Mouse (Mus musculus) lung, postnatal 25 days (tissue): ENCODE measurements around the gene Phf7.

Experiments
- DNase-seq: peaks from one replicate; pipeline ENCODE4 v3.0.0; 2022; ENCODE audit warnings: low spot score

Phf7 gene

DNA sequence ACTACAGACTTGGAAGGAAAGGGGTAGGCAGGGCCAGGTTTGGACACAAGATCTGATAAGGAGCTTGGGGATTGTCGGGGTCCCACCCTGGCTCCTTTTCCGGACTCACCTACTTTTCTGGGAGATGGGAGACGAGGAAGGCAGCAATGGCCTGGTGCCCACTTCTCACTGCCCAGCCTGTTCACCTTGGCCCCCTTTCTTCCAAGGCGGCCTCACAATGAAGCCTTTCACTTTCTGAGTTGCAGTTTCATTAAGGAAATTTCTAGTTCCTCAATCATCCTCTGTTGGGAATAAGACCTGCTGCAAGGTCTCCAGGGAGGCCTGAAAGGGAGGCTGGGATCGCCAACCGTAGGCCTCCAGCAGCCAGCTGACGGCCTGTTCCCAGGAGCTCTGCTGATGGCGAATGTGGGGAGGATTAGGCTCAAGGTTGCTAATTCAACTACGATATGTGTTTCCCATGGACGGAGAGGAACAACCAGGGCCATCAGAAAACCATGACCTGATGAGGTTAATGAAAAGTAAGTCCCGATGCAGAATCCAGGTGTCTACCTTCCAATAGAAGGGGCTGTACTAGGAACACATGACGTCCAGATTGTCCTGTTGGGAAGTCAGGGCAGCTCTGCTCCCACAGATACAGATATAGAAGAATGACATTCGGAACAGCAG lies 18.6 kb downstream of the Phf7 start:
- DNase-seq = no peak

DNA sequence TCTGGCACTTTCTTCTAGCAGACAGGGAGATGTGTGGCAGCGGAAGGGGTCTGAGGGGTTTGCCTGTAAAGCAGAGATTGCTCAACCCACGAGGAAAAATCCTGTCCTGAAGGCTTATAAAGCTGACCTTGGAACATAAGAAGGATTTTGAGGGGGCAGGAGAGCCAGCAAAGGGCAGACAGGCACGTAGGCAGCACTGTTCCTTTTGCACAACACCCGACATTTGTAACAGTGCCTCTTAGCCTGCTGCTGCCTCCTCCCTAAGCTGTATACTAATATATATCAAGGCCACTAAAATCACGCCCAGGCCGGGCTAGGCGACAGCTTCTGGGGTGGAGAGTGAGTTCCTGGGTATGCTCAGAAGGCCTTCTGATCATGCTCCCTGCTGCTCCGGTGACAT lies 20.7 kb downstream of the Phf7 start:
- no peak for DNase-seq

DNA sequence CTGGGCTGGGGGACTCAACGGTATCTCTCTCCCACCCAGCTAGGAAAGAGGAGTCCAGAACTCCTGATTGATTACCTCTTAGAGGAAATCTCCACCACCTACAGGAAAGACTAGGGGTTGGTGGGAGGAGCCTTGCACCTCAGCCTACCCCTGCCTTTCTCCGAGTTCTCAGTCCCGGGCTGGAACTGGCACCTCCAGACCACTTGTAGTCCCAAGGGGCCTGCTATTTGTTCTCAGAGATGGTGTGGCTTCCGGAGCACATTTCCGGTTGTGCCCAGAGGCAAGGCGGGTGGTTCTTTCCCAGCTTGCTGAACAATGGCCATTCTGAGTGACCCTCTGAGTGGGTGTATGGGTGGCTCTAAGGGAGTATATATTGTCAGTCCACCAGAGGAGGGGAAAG lies 22.9 kb downstream of the Phf7 start:
- DNase-seq = peak; percentile 80

DNA sequence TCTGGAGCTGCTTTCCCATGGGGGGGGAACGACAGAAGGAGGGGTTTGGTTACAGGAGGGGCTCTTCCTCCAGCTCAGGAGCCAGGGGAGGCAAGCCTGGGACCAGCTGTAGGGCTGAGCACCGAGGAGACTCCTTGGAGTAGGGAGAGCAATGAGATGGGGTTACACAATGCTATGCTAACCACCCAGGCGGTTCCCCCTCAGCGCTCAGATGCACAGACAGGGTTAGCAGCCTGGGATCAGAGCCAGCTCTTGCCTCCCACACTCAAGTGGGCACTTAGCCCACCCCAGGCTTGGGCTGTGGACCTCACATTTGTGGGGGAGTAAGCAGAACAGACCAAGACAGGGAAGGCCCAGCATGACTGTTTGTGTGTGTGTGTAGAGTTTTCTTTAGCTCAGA lies 24.1 kb downstream of the Phf7 start:
- no peak for DNase-seq

DNA sequence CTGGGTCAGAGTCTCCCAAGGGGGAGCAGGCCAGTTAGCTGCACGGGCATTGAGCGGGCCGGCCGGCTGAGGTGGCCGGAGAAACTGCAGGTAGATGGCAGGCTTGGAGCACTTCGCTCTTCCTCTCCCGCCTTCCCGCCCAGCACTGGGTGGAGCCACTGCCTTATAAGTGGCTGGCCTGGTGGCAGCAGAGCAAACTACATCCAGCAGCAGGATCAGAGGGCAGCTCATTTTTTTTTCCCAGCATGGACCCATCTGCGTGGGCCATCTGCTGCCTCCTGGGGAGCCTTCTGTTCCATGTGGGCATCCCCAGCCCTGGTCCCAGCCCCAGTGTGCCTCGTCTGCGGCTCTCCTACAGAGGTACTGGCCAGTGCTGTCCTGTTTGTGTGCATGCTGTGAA lies 33.5 kb downstream of the Phf7 start, which contains the start of gene Sema3g:
TSS of gene Sema3g (plus strand) at position 195 of the 400 bp plus-strand sequence.
- peak; percentile 89 for DNase-seq

DNA sequence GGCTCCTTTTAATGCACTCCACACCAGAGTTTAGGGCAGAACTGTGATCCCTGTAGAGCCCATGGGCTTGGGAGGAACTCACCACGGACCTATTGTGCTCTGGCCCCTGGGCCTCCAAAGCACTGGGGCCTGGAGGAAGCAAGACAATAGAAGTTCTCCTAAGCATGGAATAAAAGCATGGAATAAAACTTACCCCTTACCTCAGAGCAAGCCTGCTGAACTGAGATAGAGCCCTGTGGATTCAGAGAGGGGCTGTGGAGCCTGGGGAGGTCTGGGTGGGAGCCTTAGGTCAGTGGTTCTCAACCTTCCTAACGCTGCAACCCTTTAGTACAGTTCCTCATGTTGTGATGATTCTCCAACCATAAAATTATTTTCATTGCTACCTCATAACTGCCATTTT lies 34.3 kb downstream of the Phf7 start, which contains the start of gene Nisch:
TSS of gene Nisch (minus strand) at position 101 of the 400 bp plus-strand sequence.
- no peak for DNase-seq

DNA sequence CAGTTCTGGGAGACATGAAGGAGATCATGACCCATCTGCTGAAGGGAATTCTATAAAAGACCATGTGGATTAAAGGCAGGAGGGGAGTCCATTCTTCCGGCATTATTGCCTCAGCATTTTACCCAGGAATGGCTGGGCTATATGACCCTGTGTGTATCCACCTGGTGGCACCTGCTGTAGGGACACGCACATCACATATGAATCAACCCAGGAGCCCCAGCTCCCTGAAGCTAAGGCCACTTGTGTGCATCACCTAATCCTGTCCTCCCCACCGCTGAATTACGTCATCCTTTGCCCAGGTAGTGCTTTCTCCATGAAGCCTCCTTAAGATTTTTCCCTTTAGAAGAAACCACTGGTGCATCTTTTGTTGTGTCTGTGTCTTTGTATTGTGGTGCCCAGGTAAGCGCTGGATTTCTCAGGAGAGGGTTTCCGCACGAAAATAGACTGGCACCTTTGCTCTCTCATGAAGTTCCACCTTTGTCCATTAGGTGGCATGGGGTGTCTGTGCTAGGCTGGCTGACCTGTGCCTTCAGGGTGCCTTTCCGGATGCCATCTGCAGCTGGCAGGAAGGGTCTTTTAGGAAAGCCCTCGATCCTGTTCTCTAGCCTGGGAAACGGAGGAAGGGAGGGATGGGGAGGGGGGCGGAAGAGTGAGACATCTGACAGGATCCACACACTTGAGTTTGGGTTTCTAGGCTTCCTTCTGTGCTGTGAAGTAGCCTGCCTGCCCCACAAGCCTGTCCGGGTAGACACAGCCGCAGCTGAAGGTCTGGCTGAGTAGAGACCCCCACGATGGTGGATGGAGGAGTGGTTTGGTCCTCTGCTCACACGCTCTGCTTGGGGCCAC lies 35.7 kb downstream of the Phf7 start:
- DNase-seq = peak; percentile 85

DNA sequence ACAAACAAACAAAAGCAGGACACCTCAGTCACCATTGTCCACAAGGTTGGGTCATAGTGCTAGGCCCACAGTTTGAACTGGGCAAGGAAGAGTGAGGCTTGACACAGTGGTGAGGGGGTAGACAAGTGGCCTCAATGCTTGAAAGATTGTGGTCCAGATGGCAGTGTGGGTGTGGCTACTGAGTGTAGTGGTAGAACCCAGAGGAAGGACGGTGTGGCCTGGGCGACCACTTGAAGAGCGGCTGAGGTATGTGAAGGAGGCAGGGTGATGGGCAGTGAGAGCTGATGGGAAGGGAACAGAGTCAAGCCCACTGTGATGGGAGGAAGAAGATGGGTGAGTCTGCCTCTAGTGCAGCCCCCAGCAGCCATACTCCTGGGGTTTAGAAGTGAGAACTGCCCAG lies 36.4 kb downstream of the Phf7 start:
- no peak for DNase-seq

DNA sequence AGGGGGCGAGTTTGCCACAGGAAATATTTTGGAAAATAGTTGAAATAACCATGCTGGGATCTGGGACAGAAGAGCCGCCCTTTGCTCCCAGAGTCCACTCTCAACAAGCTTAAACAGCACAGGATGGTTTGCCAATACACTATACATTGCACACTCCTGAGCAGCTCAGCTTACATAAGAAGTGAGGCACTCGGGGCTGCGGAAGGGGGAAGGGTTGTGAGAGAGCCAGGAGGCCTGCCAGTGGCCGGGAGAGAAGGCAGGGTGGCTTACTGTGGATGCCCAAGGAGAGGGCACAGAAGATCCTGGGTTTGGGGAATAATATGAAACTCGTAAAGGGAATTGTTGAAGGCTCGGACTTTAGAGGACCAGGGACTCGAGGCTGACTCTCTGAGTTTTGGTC lies 37.2 kb downstream of the Phf7 start:
- DNase-seq = no peak

DNA sequence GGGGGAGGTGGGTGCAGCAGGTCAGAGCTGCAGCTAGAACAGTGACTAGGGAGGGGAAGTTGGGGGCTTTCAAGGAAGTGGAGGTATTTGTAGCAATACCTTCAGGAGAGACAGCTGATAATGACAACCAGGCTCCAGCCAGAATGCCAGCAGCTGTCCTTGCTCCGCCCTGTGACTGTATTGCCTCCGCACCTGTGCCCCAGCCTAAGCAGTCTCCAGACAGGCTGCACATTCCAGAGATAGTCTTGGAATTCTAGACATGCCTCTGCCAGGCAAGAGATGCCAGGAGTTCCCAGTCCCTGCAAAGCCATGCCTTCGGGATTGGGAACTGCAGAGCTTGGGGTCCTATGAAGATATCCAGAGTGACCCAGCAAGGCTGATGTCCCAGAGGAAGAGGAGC lies 38.6 kb downstream of the Phf7 start:
- no peak for DNase-seq

DNA sequence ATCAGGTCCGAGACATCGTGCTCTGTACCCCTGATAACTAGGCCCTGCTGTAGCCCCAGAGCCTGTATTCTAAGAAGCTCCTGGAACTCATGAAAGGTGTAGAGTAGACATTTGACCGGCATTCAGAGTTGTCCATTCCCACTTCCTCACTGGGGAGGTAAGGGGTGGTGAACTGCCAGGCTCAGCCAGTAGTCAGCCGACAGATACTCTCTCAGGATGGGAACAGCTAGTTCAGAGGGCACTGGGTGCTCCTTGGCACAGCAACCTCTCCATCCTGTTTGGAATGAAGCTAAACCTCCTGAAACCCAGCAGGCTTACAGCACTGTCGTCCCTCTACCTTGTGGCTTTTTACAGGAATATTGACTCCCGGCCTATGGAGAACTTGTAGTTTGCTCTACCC lies 39.3 kb downstream of the Phf7 start:
- DNase-seq = no peak

DNA sequence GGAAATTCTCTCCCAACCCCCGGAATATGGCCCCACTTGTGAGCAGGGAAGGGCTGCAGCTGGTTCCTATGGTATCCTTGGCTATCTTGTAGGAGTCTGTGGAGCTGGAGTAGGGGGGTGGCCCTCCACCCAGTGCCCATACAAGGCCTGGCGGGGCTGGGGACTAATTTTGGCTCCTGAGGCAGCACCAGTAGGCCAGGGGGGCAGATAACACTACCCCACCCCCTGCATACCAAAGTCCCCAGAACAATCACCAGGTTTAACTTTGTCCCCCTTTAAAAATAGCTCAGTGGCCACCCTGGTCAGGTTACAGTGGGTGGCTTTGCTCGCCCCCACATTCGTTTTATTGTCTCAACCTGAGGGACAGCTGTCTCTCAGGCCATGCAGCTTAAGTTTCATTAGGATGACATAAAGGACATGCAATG lies 42.0 kb downstream of the Phf7 start:
- DNase-seq = no peak

DNA sequence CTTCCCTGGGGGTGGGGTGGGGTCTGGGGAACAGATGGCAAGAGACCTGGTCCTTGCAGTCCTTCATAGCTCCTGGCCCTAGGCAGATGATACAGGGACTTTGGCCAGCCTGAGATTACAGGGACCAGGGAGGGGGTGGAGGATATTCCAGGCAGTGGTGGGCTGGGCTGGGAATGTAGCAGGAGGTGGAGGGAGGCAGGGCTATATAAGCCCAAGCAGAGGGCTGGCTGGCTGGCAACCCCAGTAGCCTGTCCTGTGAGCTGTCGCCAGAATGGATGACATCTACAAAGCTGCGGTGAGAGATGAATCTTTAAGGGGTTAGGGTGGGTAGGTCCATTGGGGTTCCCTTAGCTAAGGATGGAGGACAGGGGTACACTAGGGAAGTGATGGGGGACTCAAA lies 43.0 kb downstream of the Phf7 start, which contains the start of gene Tnnc1:
TSS of gene Tnnc1 (plus strand) at position 229 of the 400 bp plus-strand sequence.
- DNase-seq = no peak

DNA sequence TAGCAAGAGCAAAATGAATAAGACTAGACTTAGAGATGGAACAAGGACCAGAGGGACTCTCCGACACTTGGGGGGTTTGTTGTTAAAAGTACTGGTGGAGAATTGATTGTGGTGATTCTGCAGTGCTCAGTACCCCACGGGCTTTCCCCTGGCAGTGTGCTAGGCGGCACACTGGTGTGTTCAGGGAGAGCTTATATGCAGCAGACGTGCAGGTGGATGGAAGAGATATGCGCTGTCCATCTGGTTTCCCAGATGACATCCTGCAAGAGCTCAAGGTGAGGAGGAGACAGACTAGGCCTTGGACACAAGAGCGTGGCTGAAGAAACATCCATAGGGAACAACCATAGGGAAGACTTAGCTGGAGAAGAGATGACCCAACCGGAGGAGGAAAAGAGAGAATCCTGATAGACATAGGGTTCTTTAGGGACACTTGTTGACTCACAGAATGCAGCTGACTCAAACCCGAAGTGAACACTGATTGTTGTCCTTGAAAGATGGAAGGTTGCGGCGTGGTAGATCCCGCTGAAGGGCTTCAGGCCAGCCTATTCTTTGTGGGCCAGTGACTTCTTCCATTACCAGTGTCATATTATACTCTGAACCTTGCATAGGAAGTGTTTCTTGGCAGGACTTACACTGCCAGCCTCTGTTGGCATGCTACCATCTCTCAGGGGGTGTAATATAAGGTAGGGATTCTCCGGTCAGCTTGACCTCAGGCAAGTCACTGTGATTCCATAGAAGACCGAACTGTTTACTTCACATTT lies 43.9 kb downstream of the Phf7 start:
- DNase-seq = peak; percentile 34

DNA sequence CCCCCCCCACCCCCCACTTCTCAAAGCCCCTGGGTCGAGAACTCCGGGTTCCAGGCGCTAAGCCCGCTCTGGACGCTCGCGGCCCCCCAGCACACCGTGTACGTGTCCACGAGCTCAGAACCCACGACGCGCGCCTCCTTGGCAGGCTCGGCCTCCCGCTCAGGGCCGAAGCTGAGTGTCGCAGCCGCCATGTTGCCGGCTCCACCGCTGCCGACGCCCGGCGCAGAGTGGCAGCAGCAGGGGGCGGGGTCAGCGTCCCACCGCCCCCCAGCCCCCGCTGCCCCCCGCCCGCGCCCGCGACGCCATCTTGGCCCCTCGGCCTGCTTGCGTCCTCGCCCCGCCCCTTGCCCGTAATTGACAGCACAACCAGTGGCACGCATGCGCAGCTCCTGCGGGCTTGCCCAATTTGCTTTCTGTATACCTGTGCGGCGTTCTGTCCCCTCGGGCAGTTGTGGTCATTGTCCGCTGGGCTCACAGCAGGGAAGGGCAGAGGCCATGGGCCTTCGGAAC lies 44.6 kb downstream of the Phf7 start:
- DNase-seq = peak; percentile 96

DNA sequence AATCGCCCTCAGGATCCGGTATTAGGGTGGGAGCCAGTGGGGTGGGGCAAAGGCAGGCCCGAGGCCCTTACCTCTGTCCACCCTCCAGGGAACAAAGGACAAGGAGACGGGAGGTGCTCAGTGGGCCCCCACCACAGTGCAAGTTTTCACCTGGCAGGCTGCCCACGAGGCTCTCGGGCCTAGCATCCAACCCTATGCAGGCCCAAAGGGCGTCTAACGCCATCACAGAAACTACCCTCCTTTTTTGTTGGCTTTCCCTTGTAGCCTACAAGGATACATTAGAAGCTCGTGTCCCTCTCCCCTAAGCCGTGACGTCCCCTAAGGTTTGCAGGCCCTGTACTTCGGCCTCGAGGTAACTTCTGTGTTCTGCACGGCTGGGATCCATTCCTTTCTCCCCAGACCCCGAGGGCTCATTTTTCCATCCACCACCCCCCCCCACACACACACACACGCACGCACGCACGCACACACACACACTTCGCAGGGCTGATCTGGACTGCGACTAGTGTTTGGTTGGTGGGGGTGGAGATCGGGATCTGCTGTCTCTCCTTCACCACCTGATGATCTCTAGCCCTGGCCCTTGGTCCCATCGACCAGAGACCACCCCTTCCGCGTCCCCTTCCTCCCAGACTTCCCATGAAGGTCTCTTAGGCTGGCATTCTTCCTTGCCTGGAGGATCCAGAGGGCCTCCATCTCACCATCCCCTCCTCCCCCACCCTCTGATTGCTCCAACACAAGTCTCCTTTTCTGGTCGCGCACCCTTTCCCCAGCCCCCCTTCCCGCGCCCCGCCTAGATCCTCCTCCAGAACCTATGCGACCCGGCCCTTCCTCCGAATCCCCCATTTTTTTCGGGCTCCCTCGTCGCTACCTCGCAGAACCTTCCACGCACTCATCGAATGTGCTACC lies 45.3 kb downstream of the Phf7 start:
- no peak for DNase-seq

DNA sequence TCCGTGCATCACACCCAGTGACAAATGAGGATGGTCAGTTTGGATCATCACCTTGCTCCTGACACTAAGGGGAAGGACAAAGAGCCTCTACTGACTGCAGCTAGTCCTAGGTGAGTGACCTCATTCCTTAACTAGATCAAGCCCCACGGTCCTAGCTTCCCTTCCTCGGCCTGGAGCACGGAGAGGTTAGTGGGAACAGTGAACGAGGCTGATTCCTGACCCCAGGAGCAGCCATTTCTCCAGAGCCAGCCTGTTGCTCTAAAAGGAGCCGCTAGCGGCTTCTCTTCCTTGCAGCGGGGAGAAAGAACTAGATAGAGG lies 45.9 kb downstream of the Phf7 start:
- DNase-seq = no peak

DNA sequence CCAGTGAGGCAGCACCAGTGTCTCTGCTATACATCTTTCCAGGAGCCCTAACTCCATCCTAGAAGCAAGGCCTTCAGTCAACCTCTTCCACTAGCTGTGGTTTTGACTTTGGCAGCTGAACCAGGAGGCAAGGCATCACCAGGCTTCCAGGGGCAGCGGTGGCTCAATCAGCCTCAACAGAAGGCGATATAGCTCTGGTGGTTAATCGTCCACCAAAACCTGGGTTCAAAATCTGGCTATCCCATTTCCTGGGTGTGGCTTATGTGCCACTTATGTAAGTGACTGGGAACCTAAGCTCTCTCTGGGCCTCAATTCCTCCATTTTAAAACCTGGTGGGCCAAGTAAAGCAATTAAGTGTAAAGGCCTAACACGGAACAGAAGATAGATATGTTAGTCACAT lies 46.3 kb downstream of the Phf7 start:
- DNase-seq = no peak

DNA sequence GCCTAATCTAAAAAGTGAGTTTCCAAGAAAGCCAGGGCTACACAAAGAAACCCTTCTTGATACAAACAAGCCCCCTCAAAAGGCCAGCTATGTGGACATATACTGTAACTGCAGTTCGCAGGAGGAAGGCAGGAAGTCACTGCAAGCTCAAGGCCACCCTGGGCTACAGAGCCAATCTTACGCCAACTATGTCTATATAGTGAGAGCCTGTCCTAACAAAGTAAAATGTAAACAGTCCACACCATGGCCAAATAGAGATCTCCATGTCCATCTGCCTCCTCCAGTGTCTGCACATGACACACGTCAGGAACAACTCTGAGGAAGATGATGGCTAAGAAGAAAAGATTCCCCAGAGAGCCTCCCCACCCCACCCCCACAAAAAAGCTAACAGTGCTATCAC lies 51.1 kb downstream of the Phf7 start:
- DNase-seq = no peak

DNA sequence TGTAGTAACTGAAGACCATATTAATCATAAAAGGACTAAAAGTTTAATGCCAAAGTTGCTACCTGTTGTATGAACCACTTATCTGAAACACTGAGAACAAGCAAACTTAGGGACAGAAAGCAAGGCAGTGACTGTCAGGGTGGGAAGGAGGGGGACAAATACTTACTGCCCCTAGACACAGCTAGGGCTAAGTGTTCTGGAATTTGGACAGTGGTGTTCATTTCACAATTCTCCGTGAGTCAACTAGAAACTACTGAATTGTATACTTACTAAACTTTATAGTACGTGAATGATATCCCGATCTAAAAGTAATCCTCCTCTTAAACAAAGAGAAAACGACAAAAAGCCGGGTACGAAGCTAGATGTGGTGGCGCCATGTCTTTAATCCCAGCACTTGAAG lies 51.5 kb downstream of the Phf7 start:
- DNase-seq = no peak
